Mouse (Mus musculus) heart, embryonic 11.5 days (tissue): ENCODE measurements around the gene 3110001I22Rik. TPM values are rescaled to one million over a fixed set of nuclear protein-coding genes. Genes with fewer than 3 reads are reported as not detected.

Source experiments
- polyA plus RNA-seq: library from polyadenylated mRNA; unstranded; fragments of >200 nt; fragmentation: Nextera tagmentation; extraction: Ambion mirVana; gene quantifications from 2 replicates; pipeline ENCODE4 v1.2.1, GENCODE M21; 2014

The 3110001I22Rik gene
- polyA plus RNA-seq, 1 experiment from 2014 or later: 4.4 TPM

Other genes starting within 250 kb of the 3110001I22Rik start
- 24.4 and 28.9 TPM in 2 replicates for gene Parn, start 3.8 kb upstream of the 3110001I22Rik start, polyA plus RNA-seq
- gene Bfar, start 71 bp upstream of the 3110001I22Rik start, polyA plus RNA-seq: 35.9 and 37.2 TPM in 2 replicates
- not detected in 2 replicates for gene Pla2g10, start 59.1 kb downstream of the 3110001I22Rik start, polyA plus RNA-seq
- gene Rrn3, start 108.8 kb downstream of the 3110001I22Rik start, polyA plus RNA-seq: 54.9 and 58.7 TPM in 2 replicates
- 140 and 149 TPM in 2 replicates for gene Ntan1, start 146.9 kb downstream of the 3110001I22Rik start, polyA plus RNA-seq
- gene Pdxdc1, start 231.2 kb downstream of the 3110001I22Rik start, polyA plus RNA-seq: 64.6 and 74.2 TPM in 2 replicates
- 1.6 and 2.1 TPM in 2 replicates for gene Mpv17l, start 231.2 kb downstream of the 3110001I22Rik start, polyA plus RNA-seq